Mouse (Mus musculus) heart, postnatal 36 days (tissue): Measurements from ENCODE around the gene Rgs4. TPM values are rescaled to one million over a fixed set of nuclear protein-coding genes. Genes with fewer than 3 reads are reported as not detected.
A peak's percentile ranks its signal among the peaks of the same experiment; 100 is the strongest.

Source experiments
- DNase-seq, 2 experiments: peaks; one replicate each; pipeline ENCODE4 v3.0.0; 2021 to 2022
- intact Hi-C: fragments of 180-260 bp; cut with DNase I; formaldehyde crosslinking; loops from one replicate; pipeline ENCODE4 v1.15.1; 2025
- total RNA-seq, 2 experiments: library from RNA; stranded (reverse); gene quantifications; 2 replicates each; pipeline ENCODE4 v1.2.3; 2021

Rgs4 gene
- total RNA-seq = 10 to 100 TPM; 13.4 to 18.3 TPM

GRCm38 (mm10) chr1:169747473-169747872 is at the start of gene Rgs4:
Gene Rgs4, minus strand, starts transcription at chr1:169747642.
- DNase-seq = peak; percentile 26 to 37
- intact Hi-C loops = loop anchor here (5.0 kb wide), 2 partner anchors 70 to 170 kb away; no protein-coding TSS in a partner anchor

GRCm38 (mm10) chr1:169792437-169792836 is 45.0 kb upstream of the Rgs4 start:
- intact Hi-C loops = no loop called here
- DNase-seq = no peak

- no peak for DNase-seq
- intact Hi-C loops = no loop called here
These were observed 38.5 kb upstream of the Rgs4 start for GRCm38 (mm10) chr1:169785981-169786380.

- intact Hi-C loops = no loop called here
- DNase-seq = no peak
These were observed 29.1 kb upstream of the Rgs4 start for GRCm38 (mm10) chr1:169776566-169776965.

GRCm38 (mm10) chr1:169764619-169764955 is 17.1 kb upstream of the Rgs4 start:
- DNase-seq = no peak
- intact Hi-C loops = no loop called here

- intact Hi-C loops = no loop called here
- no peak for DNase-seq
These were observed 16.6 kb upstream of the Rgs4 start for GRCm38 (mm10) chr1:169763858-169764618.

- DNase-seq = no peak
- intact Hi-C loops = no loop called here
These were observed 15.1 kb upstream of the Rgs4 start for GRCm38 (mm10) chr1:169762524-169762923.

GRCm38 (mm10) chr1:169756532-169756931 is 9.1 kb upstream of the Rgs4 start:
- DNase-seq = no peak
- intact Hi-C loops = no loop called here

- DNase-seq = no peak
- intact Hi-C loops = no loop called here
These were observed 5.0 kb upstream of the Rgs4 start for GRCm38 (mm10) chr1:169752395-169752794.

GRCm38 (mm10) chr1:169748439-169748838 is 997 bp upstream of the Rgs4 start:
- intact Hi-C loops = loop anchor here (5.0 kb wide), 2 partner anchors 71 to 169 kb away; no protein-coding TSS in a partner anchor
- DNase-seq = no peak

GRCm38 (mm10) chr1:169747902-169748301 is 460 bp upstream of the Rgs4 start:
- no peak for DNase-seq
- intact Hi-C loops = loop anchor here (5.0 kb wide), 2 partner anchors 71 to 169 kb away; no protein-coding TSS in a partner anchor

GRCm38 (mm10) chr1:169741147-169741546 is 6.3 kb downstream of the Rgs4 start:
- DNase-seq = no peak
- intact Hi-C loops = no loop called here

GRCm38 (mm10) chr1:169737231-169737630 is 10.2 kb downstream of the Rgs4 start:
- DNase-seq = peak; percentile 5 to 23
- intact Hi-C loops = no loop called here

- intact Hi-C loops = no loop called here
- DNase-seq = no peak
These were observed 11.3 kb downstream of the Rgs4 start for GRCm38 (mm10) chr1:169736139-169736538.

- no peak for DNase-seq
- intact Hi-C loops = no loop called here
These were observed 16.8 kb downstream of the Rgs4 start for GRCm38 (mm10) chr1:169730599-169731100.

- DNase-seq = no peak
- intact Hi-C loops = no loop called here
These were observed 21.1 kb downstream of the Rgs4 start for GRCm38 (mm10) chr1:169726319-169726718.

GRCm38 (mm10) chr1:169721836-169722235 is 25.6 kb downstream of the Rgs4 start:
- DNase-seq = no peak
- intact Hi-C loops = no loop called here

- no peak for DNase-seq
- intact Hi-C loops = no loop called here
These were observed 42.9 kb downstream of the Rgs4 start for GRCm38 (mm10) chr1:169704395-169705087.

GRCm38 (mm10) chr1:169699184-169699583 is 48.3 kb downstream of the Rgs4 start:
- no peak for DNase-seq
- intact Hi-C loops = no loop called here

- intact Hi-C loops = no loop called here
- DNase-seq = no peak
These were observed 50.2 kb downstream of the Rgs4 start for GRCm38 (mm10) chr1:169697236-169697635.

GRCm38 (mm10) chr1:169695356-169695755 is 52.1 kb downstream of the Rgs4 start:
- intact Hi-C loops = no loop called here
- DNase-seq = no peak

GRCm38 (mm10) chr1:169693537-169693936 is 53.9 kb downstream of the Rgs4 start:
- DNase-seq = no peak

More at GRCm38 (mm10) chr1:169693537-169693936, 53.9 kb downstream of the Rgs4 start:
- intact Hi-C loops = no loop called here
